In genomic region chr10:67620018-67620417, GRCm38 (mm10) we compare ENCODE assay signal across 20 mouse cellular contexts.
DNase-seq lines count a peak whose midpoint lies in the region; ATAC-seq and TF ChIP-seq lines count a peak whose summit lies in the region.
"Had no signal": no experiment of that assay in that cellular context is flagged by ENCODE, and none has a peak within 500 bp of the region (broad histone marks: within the 10 kb centered on the region; RNA-seq: fewer than 3 reads in every experiment).

No protein-coding gene starts in this region.

- H3K27me3 ChIP-seq in spleen, adult 2 months (ENCODE audit: control insufficient read depth, insufficient read depth, low read length) = no peaks in the 10 kb centered on the region
- no peaks in the 10 kb centered on the region for H3K27me3 ChIP-seq in CH12.LX (replicated peaks)

- in situ Hi-C loops in CH12.LX (cut with MboI; ENCODE audit: low pct_ligation_motif_present, low pct_unique_long_range_greater_than_20kb, low sequenced_read_pairs) = no loop called here

- WGBS in spleen, adult 2 months = 54% methylated on average over 8 of the region's 8 CpGs

- no peak for TF ChIP-seq RAD21 in CH12.LX (IDR thresholded peaks at IDR 0.05; ENCODE audit: low read depth, low read length)

- peak overlapping the region; percentile 41 for H3K4me2 ChIP-seq in CH12.LX (ENCODE audit: insufficient read depth, low read depth, poor library complexity, severe bottlenecking)
- H3K4me2 ChIP-seq: midbrain, embryonic 11.5 days had no signal

- no peaks in the 10 kb centered on the region for H3K9me3 ChIP-seq in CH12.LX (replicated peaks; ENCODE audit: low read length)

- TF ChIP-seq EP300 in CH12.LX (IDR thresholded peaks at IDR 0.05; ENCODE audit: low read length) = peak; percentile 17; the same call in 1 of the 2 replicates

- no peak for TF ChIP-seq POLR2A in spleen, adult 2 months (IDR thresholded peaks at IDR 0.05; ENCODE audit: low read depth, low read length)
- no peak for TF ChIP-seq POLR2A in CH12.LX (IDR thresholded peaks at IDR 0.05; ENCODE audit: low read depth, low read length)

- DNase-seq in spleen, adult 2 months (ENCODE audit: low read depth in 1 of 2, low spot score in 2 of 2) = peak; percentile 36 to 38
- DNase-seq in spleen, adult 18-20 months = no peak
- peak; percentile 51 for DNase-seq in CH12.LX (ENCODE audit: extremely low read depth)
- no peak for DNase-seq in kidney, adult 8-10 months
- no peak for DNase-seq in cerebellum, adult 18-20 months
- no peak for DNase-seq in cerebellum, postnatal 36 days
- DNase-seq: adrenal gland, postnatal 14 days; cerebellum, adult 11-12 months; heart, adult 18-20 months; heart, postnatal 4 days; kidney, adult 9 months; kidney, postnatal 4 days; lung, postnatal 14 days; right cerebral cortex, adult 18-20 months had no signal

- H3K9ac ChIP-seq in CH12.LX (ENCODE audit: insufficient read depth, low read depth) = peak overlapping the region; percentile 18

- no peak overlapping the region for H3K4me3 ChIP-seq in spleen, adult 2 months (ENCODE audit: extremely low read depth, insufficient read depth, insufficient read length)
- H3K4me3 ChIP-seq in CH12.LX (replicated peaks in 1 of 3; ENCODE audit: low read depth in 2 of 3, low read length in 2 of 3, poor library complexity in 1 of 3) = peak overlapping the region in 1 of 3 experiments; percentile 19
- H3K4me3 ChIP-seq: erythroblast, embryonic 14.5 days had no signal

- TF ChIP-seq CTCF in spleen, adult 2 months (IDR thresholded peaks at IDR 0.05; ENCODE audit: extremely low read depth, insufficient read depth, insufficient read length, insufficient replicate concordance) = no peak
- no peak for TF ChIP-seq CTCF in CH12.LX (conservative IDR thresholded peaks at IDR 0.05 in 1 of 2, IDR thresholded peaks at IDR 0.05 in 1 of 2; ENCODE audit: low read depth in 2 of 2, low read length in 2 of 2)

- H3K27ac ChIP-seq in spleen, adult 2 months (ENCODE audit: insufficient read depth, low read length) = no peak overlapping the region
- no peak overlapping the region for H3K27ac ChIP-seq in CH12.LX (ENCODE audit: insufficient read depth, low read depth)
- H3K27ac ChIP-seq: hindbrain, postnatal 0 days had no signal

- dilution Hi-C loops in CH12.LX (cut with MboI; ENCODE audit: extremely low pct_ligation_motif_present, extremely low pct_unique_long_range_greater_than_20kb, low sequenced_read_pairs) = no loop called here

- peaks cover 2% of the 10 kb centered on the region; the same call in 1 of the 2 replicates for H3K4me1 ChIP-seq in spleen, adult 2 months (ENCODE audit: control insufficient read depth, insufficient read depth, insufficient read length)
- peaks cover 10 to 24% of the 10 kb centered on the region in 2 experiments for H3K4me1 ChIP-seq in CH12.LX (ENCODE audit: control insufficient read depth in 1 of 2, insufficient read depth in 2 of 2)

- H3K79me2 ChIP-seq in CH12.LX (replicated peaks; ENCODE audit: control insufficient read depth, extremely low read depth, insufficient read depth, poor library complexity, severe bottlenecking) = no peaks in the 10 kb centered on the region

- H3K36me3 ChIP-seq in spleen, adult 2 months (ENCODE audit: control insufficient read depth, insufficient read depth, low read length) = no peaks in the 10 kb centered on the region
- no peaks in the 10 kb centered on the region for H3K36me3 ChIP-seq in CH12.LX (replicated peaks in 1 of 2; ENCODE audit: control insufficient read depth in 1 of 2, insufficient read depth in 1 of 2, low read length in 1 of 2)

- ATAC-seq in inflammation-experienced regulatory T-cells, adult 6 months = peak; percentile 98
- ATAC-seq in neutrophil, adult 5-6 weeks (ENCODE audit: extremely low read depth, insufficient number of reproducible peaks, low FRiP score, poor library complexity, severe bottlenecking) = peak; percentile 86
- ATAC-seq: forebrain, embryonic 16.5 days; hindbrain, postnatal 0 days had no signal

TF ChIP-seq in CH12.LX, 34 proteins besides CTCF, POLR2A, EP300 and RAD21:
- TF ChIP-seq SIN3A (IDR thresholded peaks at IDR 0.05; ENCODE audit: low read length) (no peak), MXI1 (IDR thresholded peaks at IDR 0.05; ENCODE audit: low read depth, low read length) (no peak), KAT2A (IDR thresholded peaks at IDR 0.05; ENCODE audit: insufficient replicate concordance, low read length) (no peak), USF2 (conservative IDR thresholded peaks at IDR 0.05; ENCODE audit: low read depth, low read length) (no peak), SMC3 (IDR thresholded peaks at IDR 0.05; ENCODE audit: low read depth, low read length) (no peak), HCFC1 (IDR thresholded peaks at IDR 0.05; ENCODE audit: low read depth, low read length) (peak; percentile 36), MAX (IDR thresholded peaks at IDR 0.05; ENCODE audit: low read length) (peak; percentile 37; the same call in 1 of the 2 replicates), CHD1 (IDR thresholded peaks at IDR 0.05; ENCODE audit: low read depth, low read length) (no peak), NELFE (IDR thresholded peaks at IDR 0.05; ENCODE audit: low read depth, low read length) (no peak), IRF4 (IDR thresholded peaks at IDR 0.05; ENCODE audit: low read depth, low read length) (peak; percentile 64; the same call in 1 of the 2 replicates), ZKSCAN1 (IDR thresholded peaks at IDR 0.05; ENCODE audit: borderline replicate concordance, low read depth, low read length) (no peak), JUND (conservative IDR thresholded peaks at IDR 0.05; ENCODE audit: low read depth, low read length) (no peak), MAFK (IDR thresholded peaks at IDR 0.05; ENCODE audit: insufficient replicate concordance, low read length) (no peak), ELF1 (IDR thresholded peaks at IDR 0.05; ENCODE audit: low read depth, low read length) (peak; percentile 29)

Comparison
In these comparisons a context has a peak if more than half of its experiments do, and no peak if none do; other contexts are left out.
1. DNase-seq: peak in spleen, adult 2 months (2 of 2) and CH12.LX (single experiment); none in spleen, adult 18-20 months (0 of 2), kidney, adult 8-10 months (0 of 2), cerebellum, adult 18-20 months (0 of 2) and cerebellum, postnatal 36 days (0 of 2).